Mouse (Mus musculus) cortical plate, adult 2 months (tissue): Measurements from ENCODE around the gene Gm4559. TPM values are rescaled to one million over a fixed set of nuclear protein-coding genes. Genes with fewer than 3 reads are reported as not detected.
"Not testable (repeated sequence)": the region's sequence is repeated elsewhere in the genome, so short reads cannot be mapped to it uniquely, and the experiment has no call there.

Experiments used
- H3K27ac ChIP-seq: fragments of 200-500 bp; 2 replicates; pipeline ENCODE4 v1.5.1; 2012; ENCODE audit warnings: low read length, control low read depth, inconsistent platforms; ENCODE audit not compliant: insufficient read depth
- H3K4me1 ChIP-seq: fragments of 200-500 bp; 2 replicates; pipeline ENCODE4 v1.6.1; 2011; ENCODE audit warnings: low read length; ENCODE audit not compliant: control insufficient read depth, insufficient read depth
- H3K4me3 ChIP-seq: fragments of 200-500 bp; 2 replicates; pipeline ENCODE4 v1.5.1; 2011; ENCODE audit warnings: mild to moderate bottlenecking, low read length, control low read depth; ENCODE audit not compliant: insufficient read depth
- CTCF ChIP-seq: fragments of 200-500 bp; IDR thresholded peaks from 2 replicates; pipeline ENCODE4 v1.5.1; 2011; ENCODE audit warnings: mild to moderate bottlenecking, control low read depth, low read length; ENCODE audit not compliant: insufficient read depth; ENCODE audit errors: extremely low read depth
- POLR2A ChIP-seq: fragments of 200-500 bp; IDR thresholded peaks from 2 replicates; pipeline ENCODE4 v1.6.1; 2011; ENCODE audit warnings: mild to moderate bottlenecking, low read length, control low read depth; ENCODE audit not compliant: insufficient read depth; ENCODE audit errors: extremely low read depth
- polyA plus RNA-seq: library from polyadenylated mRNA; depleted of rRNA; stranded (reverse); fragments of >200 nt; gene quantifications from 2 replicates; pipeline ENCODE4 v1.2.3, GENCODE M21; 2012; rRNA removed

Gm4559 gene
- not detected in 2 replicates for polyA plus RNA-seq

DNA sequence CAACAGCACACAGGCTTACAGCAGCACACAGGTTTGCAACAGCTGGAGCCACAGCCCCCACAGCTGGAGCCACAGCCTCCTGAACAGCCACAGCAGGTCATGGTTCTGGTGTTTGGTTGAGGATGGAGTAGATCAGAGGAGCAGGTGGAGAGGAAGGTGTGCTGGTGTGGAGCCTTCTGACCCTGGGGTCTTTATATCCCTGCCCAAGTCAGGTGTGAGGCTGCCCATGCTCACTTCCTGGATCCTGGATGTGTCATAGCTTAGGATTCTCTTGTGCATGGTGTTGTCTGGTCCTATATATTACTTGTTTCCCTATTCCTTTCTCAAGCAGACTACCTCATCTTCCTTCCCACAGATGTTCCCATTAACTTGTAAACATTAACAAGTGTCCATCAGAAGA, at the start of gene Gm4559:
Gene Gm4559 (minus strand): TSS at position 101 of the 400 bp plus-strand sequence.
- H3K4me1 ChIP-seq, H3K27ac ChIP-seq, H3K4me3 ChIP-seq: not testable (repeated sequence)

- TF ChIP-seq POLR2A (no peak), CTCF (no peak)
- Histone ChIP-seq H3K27ac (no peak overlapping the region), H3K4me1 (no peaks in the 10 kb centered on the region), H3K4me3 (no peak overlapping the region)
Observed at GRCm38 (mm10) chr7:142323396-142324117, 49.4 kb upstream of the Gm4559 start.

- H3K4me1 ChIP-seq, result no peaks in the 10 kb centered on the region
- no peak overlapping the region for H3K27ac ChIP-seq
- no peak for TF ChIP-seq CTCF
- TF ChIP-seq POLR2A, result no peak
- H3K4me3 ChIP-seq, result no peak overlapping the region
Observed at GRCm38 (mm10) chr7:142322641-142323040, 48.5 kb upstream of the Gm4559 start.

- H3K4me3 ChIP-seq, H3K27ac ChIP-seq, H3K4me1 ChIP-seq: not testable (repeated sequence)
Observed at GRCm38 (mm10) chr7:142321637-142322306, 47.6 kb upstream of the Gm4559 start.

- Histone ChIP-seq H3K27ac (no peak overlapping the region), H3K4me3 (no peak overlapping the region), H3K4me1 (no peaks in the 10 kb centered on the region)
- no peak for TF ChIP-seq POLR2A
- TF ChIP-seq CTCF, result no peak
Observed at GRCm38 (mm10) chr7:142320906-142321305, 46.7 kb upstream of the Gm4559 start.

GRCm38 (mm10) chr7:142319124-142319523, 45.0 kb upstream of the Gm4559 start:
- TF ChIP-seq CTCF, result no peak
- TF ChIP-seq POLR2A, result no peak
- H3K27ac ChIP-seq, result no peak overlapping the region

GRCm38 (mm10) chr7:142317216-142317615, 43.1 kb upstream of the Gm4559 start:
- TF ChIP-seq CTCF (no peak), POLR2A (no peak)
- Histone ChIP-seq H3K4me1 (no peaks in the 10 kb centered on the region), H3K4me3 (no peak overlapping the region), H3K27ac (no peak overlapping the region)

More at GRCm38 (mm10) chr7:142319124-142319523, 45.0 kb upstream of the Gm4559 start:
- H3K4me3 ChIP-seq, result no peak overlapping the region
- H3K4me1 ChIP-seq, result no peaks in the 10 kb centered on the region

GRCm38 (mm10) chr7:142316558-142316957, 42.4 kb upstream of the Gm4559 start:
- Histone ChIP-seq H3K27ac (no peak overlapping the region), H3K4me3 (no peak overlapping the region), H3K4me1 (no peaks in the 10 kb centered on the region)
- no peak for TF ChIP-seq POLR2A
- peak; percentile 77 for TF ChIP-seq CTCF

- no peak overlapping the region for H3K4me3 ChIP-seq
- H3K4me1 ChIP-seq, result no peaks in the 10 kb centered on the region
- no peak overlapping the region for H3K27ac ChIP-seq
- TF ChIP-seq POLR2A (no peak), CTCF (no peak)
Observed at GRCm38 (mm10) chr7:142314600-142315285, 40.6 kb upstream of the Gm4559 start.

GRCm38 (mm10) chr7:142303929-142304328, 29.8 kb upstream of the Gm4559 start:
- H3K4me3 ChIP-seq, H3K4me1 ChIP-seq, H3K27ac ChIP-seq: not testable (repeated sequence)
